Mouse (Mus musculus) NIH3T3 (cell line): Measurements from ENCODE around the gene Dars2.

Source experiments
- DNase-seq: peaks from one replicate; pipeline ENCODE4 v3.0.0-alpha.2; 2012; ENCODE audit warnings: low read depth

Gene Dars2

DNA sequence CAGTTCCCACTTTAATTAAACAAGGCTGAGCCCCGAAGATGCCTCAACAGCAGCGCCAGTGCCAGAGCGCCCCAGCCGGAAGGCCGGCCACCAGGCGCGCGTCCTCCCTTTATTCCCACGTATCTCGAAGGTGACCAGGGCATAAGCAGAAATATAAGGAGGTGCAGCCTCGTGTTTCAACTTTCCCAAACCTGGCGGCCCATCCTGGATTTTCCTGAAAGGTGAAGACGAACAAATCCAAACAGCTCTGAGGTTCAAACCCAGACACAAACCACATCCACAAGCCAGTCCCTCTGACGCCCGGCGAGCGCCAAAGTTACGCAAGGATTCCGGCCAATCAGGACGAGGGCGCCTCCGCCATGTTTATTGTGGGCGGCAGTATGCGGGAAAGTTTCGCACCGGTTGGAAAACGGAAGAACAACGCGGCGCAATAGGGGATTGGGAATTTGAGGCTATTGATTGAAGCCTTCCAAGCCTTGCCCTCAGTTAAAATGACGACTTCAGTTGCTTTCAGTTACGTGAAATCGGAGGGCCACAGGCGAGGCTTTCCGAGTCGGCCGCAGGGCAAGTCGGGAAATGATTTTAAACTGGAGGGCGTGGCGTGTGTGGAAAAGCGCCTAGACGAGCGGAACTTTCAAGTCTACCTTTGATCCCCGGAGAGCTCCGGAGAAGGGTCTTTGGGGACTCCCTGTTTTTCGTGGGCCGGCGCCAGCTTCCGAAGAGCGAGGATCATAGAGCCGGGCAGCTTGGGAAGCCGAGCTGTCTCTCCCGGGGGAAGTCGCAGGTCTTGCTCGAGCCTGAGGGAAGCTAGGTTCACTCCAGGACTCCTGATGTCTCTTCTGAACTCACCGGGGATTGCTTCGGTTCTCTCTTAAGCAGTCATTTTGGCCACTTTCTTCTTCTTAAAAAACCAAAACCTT is at the start of gene Dars2, which contains the start of gene Cenpl:
Gene Dars2, minus strand, starts transcription at position 307 of the 920 bp plus-strand sequence.
Gene Cenpl, plus strand, starts transcription at position 362 of the 920 bp plus-strand sequence.
- DNase-seq, result peak; percentile 98

DNA sequence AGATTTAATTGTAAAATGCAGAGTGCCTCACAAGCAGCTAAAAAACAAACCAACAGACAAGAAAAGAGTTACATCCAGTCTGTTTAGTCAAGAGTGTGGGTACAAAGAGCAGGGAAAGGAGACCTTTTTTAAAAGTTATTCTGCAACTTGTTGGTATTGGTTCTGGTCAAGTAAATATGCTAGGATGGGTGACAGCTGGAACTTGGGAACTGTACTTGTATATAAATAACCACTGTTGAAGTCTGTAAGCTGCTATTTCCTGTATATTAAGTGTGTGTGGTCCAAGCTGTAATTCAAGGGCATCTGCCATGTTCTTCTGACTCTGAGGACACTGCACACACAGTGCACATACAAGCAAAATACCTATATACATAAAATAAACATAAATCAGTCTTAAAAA is 44.1 kb upstream of the Dars2 start:
- no peak for DNase-seq

DNA sequence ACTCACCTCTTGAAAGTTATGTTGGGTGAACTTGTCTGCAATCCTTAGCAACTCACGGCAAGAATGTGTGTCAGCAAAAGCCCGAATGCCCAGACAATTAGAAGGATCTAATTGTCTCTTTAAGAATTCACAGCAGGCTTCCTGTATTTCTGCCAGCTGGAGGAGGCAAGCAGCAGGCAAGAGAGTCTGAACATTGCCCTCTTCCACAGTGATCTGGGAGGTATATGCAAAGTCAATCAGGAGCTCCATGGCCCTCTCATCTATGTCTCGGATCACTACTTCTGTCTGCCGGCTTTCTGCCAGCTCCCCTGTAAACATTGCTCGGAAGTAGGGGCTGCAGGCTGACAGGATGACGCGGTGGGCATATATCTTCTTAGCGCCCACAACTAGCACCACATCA is 38.8 kb upstream of the Dars2 start:
- no peak for DNase-seq

DNA sequence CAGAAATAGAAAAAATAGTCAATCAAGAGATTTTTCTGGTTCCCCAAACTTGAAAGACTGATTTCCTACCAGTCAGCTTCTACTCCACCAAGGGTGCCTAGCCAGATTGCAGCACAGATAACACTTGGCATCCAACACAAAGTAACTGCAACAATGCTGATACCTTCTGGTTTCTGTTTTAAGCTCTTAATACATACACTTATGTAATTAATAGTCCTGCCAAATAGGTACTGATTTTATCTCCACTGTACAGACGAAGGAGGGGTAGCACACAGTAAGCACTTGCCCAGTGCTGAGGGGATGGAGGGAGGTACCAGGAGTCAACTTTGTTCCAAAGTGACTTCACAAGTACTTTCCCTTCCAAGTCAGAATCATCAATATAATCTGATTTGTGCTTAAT is 33.4 kb upstream of the Dars2 start:
- DNase-seq, result no peak

DNA sequence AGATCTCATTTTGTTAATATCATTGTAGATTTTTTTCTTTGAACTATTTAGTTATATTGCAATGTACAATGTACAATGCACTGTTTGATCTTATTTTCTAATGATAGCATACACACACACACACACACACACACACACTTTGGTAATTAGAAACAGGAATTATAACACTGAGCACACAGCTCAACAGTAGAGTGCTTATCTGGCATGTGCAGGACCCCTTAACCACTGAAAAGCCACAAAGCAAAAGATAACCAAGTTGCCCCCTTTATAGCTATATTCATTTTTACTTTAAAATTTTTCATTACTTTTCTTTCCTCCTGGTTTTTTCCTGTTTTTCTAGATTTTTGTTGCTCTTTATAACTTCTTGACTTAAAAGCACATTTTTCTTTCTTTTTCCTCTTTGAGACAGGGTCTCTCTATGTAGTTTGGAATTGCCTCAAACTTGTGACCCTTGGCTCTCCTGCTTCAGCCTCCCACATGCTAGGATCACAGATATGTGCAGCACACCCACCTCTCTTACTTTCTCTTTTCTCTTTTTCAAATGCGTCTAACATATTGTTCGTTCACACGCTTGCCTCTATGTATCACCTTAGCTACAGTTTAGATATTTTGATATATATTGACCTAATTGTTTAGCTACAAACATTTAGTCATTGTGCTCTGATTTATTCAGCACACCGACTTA is 29.4 kb upstream of the Dars2 start:
- DNase-seq, result no peak

DNA sequence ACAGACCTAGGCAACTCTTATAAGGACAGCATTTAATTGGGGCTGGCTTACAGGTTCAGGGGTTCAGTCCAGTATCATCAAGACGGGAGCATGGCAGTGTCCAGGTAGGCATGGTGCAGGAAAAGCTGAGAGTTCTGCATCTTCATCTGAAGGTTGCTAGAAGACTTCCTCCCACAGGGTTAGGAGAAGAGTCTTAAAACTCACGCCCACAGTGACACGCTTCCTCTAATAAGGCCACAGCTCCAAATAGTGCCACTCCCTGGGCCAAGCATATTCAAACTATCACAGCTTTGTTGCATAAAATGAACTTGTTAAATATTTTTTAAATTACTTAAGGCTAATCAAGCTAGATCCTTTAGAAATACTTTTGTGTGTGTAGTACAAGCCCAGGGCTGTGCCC is 6.8 kb upstream of the Dars2 start:
- DNase-seq, result no peak

DNA sequence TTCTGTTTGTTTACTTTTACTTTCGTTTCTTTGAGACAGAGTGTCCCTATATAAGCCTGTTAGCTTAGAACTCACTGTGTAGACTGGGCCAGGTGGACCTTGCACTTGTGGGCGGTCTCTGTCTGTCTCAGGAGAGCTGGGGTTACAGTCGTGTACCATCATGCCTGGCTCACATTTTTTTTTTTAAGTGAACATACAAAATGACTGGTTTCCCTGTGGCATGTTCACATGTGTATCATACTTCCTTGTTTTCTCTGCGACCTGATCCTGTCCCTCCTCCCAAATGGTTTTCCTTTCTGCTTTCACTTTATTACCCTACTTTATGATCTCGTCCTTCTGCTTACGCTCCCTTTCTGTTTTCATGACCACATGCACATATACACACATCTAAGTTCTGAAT is 5.8 kb upstream of the Dars2 start:
- DNase-seq, result no peak

DNA sequence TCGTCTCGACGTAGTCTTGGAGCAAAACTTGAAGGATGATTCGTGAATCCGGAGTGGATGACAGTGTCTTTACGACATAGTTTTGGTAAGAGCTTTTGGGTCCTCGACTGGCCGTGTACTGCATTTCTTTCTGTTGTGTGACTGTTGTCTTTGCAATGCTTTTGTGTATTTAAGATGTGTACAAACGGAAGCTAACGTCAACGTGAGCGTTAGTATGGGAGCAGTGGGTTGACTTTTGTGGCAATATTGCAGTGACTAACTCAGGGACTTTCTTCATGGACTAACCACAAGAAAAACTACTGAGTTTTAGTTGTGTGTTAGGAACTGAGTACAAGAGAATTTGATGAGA is 788 bp upstream of the Dars2 start:
- DNase-seq, result no peak

DNA sequence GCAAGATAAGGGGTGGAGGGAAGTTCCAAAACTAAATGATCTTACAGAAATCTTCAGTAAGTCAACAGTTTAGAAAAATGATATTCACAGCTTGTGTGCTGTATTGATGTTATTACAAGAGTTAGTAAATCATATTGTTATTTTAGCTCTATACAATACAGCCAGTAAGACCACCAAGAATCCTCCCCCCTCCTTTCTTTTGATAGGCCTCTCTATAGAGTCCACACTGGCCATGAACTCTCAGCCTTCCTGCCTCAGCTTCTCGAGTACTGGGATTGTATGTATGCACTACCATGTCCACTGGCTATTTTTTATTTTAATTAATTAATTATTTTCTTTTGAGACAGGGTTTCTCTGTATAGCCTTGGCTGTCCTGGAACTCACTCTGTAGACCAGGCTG is 7.1 kb downstream of the Dars2 start:
- DNase-seq, result no peak

DNA sequence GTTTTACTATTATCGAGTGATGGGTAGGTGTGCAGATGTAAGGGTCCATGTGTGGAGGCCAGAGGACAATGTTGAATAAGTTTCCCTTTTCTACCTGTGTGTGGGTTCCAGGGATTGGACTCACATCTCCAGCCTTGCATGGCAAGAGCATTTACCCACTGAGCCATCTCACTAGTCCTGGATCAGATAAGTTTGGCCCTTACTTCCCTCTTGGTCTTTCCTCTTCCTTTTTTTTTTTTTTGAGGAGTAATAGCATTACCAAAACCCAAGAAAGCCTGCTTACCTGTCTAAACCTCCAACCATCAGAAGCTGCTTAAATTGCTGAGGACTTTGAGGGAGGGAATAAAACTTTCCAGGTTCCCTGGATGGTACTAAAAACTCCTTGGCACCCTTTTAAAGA is 13.3 kb downstream of the Dars2 start:
- no peak for DNase-seq

DNA sequence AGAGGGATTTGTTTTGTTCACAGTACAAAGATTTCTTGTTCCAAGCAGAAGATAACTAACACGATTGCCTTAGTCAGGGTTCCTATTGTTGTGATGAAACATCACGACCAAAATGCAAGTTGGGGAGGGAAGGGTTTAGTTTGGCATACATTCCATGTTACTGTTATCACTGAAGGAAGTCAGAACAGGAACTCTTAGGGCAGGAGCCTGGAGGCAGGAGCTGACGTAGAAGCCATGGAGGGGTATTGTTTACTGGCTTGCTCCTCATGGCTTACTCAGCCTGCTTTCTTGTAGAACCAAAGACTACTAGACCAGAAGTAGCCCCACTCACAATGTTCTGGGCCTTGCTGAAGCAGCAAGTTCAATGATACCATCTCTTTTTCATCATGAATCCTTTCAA is 23.5 kb downstream of the Dars2 start:
- DNase-seq, result no peak

DNA sequence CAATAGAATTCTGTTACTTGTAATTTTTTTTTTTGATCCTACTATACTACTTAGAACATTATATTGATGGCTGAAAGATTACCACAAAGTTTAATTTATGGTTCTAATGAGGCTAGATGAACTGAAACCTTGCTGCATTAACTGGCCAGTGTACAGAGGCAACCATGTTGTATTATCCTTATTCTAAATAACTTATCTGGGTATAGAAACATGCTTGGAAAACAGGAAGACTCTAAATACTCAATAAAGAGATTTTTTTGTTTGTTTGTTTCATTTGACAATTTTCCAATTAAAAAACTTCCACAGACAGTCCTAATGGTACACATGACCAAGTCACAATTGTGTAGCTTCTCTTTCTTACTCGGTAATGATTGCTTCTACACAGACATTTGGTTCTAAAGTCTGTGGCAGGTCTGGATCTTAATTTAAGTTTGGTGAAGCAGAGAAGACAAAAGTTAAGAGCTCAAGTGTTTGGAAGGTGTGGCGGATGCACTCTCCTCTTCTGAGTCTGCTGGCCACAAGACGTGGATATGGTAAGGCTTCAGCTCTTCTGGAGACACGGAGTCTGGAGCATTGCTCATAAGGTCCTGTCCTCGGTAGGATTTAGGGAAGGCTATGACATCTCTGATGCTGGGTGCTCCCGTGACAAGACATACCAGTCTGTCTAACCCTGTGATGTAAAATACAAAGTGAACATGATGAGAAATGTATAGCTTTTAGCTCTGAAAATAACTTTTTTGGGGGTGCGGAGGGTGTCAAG is 29.0 kb downstream of the Dars2 start:
- DNase-seq, result no peak

DNA sequence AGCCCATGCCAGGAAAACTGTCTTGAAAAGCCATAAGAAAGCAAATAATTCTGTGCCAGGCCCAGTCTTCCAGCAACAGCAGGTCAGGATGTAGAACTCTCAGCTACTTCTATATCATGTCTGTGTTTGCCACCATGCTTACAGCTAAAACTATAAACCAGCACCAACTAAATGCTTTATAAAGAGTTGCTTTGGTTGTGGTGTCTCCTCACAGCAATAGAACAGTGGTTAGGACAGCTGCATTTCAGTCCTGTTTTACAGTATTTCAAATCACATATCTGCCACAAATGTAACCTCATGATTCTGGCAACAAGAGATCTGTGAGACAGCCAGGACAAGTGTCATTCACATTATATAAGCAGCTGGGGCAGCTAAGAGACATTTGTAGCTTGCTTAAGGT is 29.6 kb downstream of the Dars2 start:
- peak; percentile 6 for DNase-seq

DNA sequence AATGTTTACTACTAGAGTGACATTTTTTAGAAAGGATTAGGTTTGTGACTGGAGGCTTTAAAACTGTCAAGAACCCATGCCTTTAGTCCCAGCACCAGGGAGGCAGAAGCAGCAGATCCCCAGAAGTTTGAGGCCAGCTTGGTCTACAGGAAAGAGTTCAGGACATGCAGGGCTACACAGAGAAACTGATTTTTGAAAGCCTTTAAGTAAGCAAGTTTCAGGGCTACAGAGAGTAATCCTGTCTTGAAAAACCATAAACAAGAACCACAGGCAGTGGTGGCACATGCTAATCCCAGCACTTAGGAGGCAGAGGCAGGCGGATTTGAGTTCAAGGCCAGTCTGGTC is 30.1 kb downstream of the Dars2 start:
- peak; percentile 24 for DNase-seq

DNA sequence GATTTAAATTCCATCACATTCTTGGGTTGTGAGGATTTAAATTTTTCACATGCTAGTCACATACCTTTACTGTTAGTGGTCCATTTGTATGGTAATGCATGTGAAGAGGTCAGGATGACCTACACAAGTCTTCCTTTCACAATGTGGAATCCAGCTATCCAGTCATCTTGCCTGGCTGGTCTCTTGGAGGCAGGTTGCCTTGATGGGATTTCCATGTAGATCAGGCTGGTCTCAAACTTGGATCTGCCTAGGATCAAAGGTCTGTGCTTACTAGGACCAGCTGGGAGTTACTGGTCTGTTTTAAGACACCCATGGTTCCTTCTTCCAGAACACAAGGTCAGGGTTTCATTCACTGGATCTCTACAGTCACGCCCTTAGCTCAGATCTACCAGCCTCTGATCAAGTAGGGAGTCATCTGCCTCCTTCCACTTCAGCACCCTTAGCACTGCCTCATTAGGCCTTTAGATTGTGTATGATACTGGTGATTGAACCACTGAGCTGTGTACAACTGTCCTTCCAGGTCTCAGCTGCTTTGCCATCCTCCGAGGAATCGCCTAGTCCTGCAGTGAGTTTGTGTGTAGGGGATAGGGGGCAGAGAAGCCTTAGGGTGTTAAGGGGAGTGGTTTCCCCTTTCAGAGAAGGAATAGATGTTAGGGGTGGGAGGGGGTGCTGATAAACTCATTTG is 30.6 kb downstream of the Dars2 start:
- peak; percentile 74 for DNase-seq

DNA sequence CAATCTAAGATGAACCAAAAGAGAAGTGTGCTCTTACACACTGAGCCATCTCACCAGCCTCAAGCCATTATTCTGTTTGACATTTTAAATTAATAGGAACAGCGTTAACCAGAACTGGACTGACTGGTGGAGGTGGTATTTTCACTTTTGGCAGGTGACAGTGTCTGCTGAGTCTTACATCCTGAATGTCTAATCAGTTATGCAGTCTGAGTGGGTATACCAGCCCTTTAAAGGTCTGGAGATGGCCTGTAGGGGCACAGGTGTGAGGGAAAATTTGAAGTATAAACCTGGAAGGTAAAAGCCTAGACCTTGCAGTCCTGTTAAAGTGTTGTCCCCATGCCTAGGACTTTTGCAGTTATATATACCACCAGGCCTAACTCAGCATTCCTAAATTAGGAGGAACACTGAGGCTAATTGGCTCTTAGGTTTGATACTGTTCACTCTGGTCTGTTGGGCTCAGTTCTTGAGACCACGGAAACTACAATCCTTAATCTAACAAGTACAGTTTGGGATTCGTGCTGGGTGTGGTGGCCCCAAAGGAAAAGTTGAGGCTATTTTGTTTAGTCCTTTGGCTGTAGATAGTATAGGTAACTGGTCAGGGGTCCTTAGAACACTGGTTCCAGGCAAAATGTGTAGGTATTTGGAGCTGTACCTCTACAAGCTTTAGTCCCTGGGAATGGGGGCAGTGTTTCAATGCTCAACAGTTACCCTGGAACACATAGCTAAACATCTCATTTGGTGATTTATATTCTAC is 31.3 kb downstream of the Dars2 start:
- no peak for DNase-seq

DNA sequence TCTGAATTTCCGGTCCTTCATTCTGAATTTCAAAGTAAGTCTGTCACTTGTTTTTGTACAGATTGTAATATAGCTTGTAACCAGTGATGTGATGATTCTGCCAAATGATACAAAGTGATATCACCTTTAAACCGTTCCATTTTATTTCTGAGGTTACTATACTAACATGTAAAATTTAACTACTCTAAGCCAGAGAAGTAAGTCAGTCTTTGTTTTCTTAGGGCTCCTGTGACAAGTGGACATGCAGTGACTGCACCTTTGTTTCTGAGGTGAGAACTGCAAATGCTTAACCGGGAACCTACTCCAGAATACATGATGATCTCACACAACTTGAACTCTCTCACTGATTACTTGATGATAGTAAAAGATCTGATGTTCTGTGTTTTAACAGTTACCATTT is 32.5 kb downstream of the Dars2 start:
- DNase-seq, result no peak

DNA sequence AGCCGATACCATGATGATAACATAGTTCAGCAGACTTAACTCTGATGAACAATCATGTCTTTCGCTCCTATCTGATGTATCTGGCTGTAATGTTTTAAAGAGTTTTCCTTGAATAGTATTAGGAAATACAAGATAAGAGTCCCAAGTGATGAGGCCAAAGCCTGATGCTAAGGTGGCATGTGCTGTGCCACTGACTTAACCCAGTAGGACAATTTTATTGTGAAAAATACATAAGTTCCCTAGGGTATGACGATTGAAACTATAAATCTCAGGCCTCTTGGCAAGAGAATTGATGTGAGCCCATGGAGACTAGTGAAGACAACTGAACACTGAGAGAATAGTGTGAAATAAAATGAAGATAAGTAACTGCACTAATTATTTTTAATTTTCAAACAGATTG is 32.9 kb downstream of the Dars2 start:
- peak; percentile 22 for DNase-seq

DNA sequence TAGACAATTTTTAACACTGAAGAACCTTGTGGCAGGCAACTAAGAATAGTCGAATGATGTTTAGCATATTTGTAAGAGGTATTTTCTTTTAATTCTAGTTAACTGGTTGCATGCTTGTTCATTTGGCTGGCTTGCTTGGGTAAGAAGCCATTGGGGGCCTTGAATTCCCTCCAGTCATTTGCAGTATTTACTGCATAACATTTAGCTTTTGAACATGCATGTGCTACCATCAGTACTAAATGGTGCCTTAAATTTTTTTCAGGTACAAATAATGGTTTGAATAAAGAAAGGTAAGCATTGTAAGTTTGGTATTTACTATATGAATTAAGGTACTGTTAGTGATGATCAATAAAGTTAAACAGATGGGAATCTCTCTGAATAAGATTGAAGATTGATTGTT is 33.4 kb downstream of the Dars2 start:
- DNase-seq, result peak; percentile 15

DNA sequence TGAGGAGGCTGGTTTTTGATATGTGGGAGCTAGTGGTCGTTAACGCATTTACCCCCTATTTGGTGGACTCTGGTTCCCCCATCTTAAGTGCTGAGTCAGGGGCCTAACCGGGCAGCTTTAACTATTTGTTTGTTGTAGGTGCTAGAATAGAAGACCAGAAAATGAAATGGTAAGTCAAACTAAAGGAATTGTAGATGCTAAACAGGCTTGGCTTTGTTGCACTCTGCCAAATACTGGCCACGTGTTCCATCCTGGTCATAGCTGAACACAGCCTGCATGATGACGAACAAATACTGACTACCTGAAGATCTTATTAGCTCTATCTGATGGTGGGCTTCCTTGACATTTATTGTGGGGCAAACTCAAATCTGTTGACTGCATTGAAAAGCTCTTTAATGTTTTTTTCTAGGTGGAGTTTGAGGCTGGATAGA is 34.0 kb downstream of the Dars2 start:
- peak; percentile 60 for DNase-seq

DNA sequence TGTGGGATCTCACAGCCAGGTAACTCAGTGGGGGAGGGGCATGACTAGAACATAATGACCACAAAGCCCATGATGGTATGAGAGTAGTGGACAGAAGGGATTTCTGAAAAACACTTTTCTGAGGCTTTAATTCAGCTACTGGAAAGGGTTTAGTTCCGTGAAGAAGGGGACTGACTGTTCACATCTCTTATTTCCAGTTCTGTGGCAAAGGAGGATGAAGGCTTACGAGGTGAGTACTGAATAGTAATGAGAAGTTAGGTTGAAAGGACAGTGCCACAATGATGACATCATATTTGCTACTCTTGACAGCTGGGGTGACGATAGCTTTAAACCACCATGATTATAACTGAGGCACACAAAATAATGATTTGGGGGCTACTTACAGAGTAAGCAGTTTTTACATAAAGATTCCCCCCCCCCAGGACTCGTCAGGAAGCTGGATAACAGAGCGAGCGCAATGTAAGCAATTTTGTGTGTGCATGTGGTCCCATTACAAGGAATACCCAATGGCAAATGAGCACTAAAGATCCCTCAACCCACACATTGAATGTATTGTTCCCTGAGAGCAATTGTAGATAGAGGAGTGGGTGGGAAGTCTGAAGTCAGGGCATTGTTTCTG is 34.6 kb downstream of the Dars2 start:
- DNase-seq, result no peak
